Mouse (Mus musculus) large intestine, adult 2 months (tissue): ENCODE results near the gene Elfn1. TPM values are rescaled to one million over a fixed set of nuclear protein-coding genes. Genes with fewer than 3 reads are reported as not detected.

Experiments
- DNase-seq: peaks from one replicate; pipeline ENCODE4 v3.0.0-alpha.2; 2012; ENCODE audit warnings: low read depth, low spot score
- whole genome bisulfite sequencing: fragments of 180-500 bp; shearing (Covaris S2); methylation state at CpG from one replicate; pipeline ENCODE4 v1.1.7; 2018; 5-methylcytosine and 5-hydroxymethylcytosine counted together
- polyA plus RNA-seq: library from polyadenylated mRNA; depleted of rRNA; stranded (reverse); fragments of >200 nt; gene quantifications from 2 replicates; pipeline ENCODE4 v1.2.3, GENCODE M21; 2012; rRNA removed

Gene Elfn1
- 0.06 and 0.15 TPM in 2 replicates for polyA plus RNA-seq

DNA sequence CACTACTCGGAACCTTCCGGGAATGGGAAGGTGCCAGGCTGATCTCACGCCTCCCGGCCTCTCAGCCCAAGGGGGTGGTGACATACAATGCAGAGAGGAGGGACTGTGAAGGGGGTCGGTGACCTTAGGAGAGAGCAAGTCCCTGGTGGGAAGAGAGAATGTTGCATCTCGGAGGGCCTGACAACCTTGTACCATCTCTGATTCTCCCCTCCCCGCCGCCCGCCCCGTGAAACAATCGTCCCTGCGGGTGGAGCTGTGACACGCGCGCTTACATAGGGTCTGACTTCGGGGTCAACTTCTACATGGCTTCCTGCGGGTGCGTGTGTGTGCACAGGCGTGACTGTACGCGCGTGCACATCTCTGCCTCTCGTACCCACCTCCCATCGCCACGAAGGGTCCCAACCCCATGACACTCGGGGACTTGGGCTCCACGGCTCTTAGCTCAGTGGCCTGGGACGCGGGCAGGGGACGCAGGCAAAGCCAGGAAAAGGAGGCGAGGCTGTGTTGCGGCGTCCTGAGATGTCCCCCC, at the start of gene Elfn1:
TSS of gene Elfn1 (plus strand) at position 230 of the 529 bp plus-strand sequence.
- 1% methylated on average over 33 of the region's 33 CpGs for WGBS
- no peak for DNase-seq

GRCm38 (mm10) chr5:139860328-139861104, 47.2 kb upstream of the Elfn1 start:
- WGBS = 47% methylated on average over 15 of the region's 15 CpGs
- DNase-seq = no peak

DNA sequence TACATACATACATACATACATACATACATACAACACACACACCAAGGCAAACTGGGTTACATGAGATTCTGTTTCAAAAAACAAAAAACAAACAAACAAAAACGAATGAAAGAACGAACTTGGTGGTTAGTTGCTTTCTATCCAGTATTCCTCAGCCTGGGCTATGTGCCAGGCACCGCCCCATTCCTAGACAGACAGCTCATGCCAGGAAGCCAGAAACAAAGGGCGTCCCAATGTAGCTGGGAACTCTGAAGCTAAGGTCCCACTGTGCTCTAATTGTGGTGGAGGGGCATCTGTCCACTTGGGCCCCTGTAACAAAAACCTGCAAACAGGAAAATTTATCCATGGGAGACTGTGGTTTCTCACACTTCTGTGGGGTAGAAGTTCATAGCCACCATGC, 45.0 kb upstream of the Elfn1 start:
- 18% methylated on average over 4 of the region's 4 CpGs for WGBS
- no peak for DNase-seq

DNA sequence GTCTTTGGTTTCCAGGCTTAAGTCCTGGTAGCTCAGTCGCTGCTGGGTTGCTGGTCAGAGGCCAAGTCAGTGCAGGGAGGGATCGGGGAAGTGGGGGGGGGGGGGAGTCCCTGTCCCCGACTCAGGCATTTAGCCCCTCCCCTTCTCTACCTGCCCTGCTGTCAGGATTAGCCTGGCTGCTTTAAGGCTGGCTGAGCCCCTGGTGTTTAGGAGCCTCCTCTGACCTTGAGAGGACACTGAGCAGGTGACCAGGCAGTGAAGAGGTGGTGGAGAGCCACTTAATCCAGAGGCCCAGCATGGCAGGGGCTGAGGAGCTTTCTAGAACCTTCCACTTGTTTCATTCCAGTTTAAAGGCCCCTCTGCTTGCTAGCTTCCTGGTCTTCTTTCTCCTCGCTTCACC, 36.9 kb upstream of the Elfn1 start:
- 22% methylated on average over 3 of the region's 4 CpGs for WGBS
- no peak for DNase-seq

DNA sequence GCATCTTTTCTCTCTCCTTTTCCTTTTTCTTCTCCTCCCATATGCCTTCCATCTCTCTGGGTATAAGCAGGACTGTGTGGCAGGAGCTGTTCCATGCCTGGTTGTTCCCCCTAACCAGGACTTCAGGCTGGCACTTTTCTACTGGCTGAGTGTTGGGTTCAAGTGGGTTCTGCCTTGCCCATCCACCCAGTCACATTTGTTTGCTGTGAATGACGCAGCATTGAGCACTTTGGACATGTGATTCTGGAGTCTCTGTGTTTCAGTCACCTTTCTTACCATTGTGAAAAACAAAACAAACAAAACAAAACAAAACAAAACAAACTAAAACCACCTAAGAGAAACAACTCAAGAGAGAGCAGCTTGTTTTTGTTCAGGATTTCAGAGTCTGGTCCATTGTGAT, 36.2 kb upstream of the Elfn1 start:
- no peak for DNase-seq

DNA sequence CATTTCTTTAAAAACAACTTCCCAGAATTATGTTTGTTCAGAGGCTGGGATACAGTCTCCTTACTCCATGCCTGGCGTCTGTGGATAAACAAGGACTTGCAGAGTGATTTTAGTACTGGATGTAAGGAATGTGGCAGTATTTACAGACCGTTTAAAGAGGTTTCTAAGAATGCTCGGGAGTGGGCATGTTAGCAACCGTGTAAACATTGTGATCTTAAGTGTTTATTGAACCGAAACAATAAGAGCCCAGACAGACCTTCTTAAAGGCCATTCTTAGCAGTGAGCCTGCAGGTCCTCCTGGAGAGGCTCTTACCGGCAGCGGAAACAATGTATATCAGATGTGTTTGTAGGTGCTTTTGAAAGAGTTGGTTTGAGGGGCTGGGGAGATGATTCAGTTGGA, 30.2 kb upstream of the Elfn1 start:
- 25% methylated on average over 7 of the region's 7 CpGs for WGBS
- no peak for DNase-seq

More for the DNA sequence above, 36.2 kb upstream of the Elfn1 start:
- WGBS = 86% methylated on average over 1 of the region's 1 CpGs

DNA sequence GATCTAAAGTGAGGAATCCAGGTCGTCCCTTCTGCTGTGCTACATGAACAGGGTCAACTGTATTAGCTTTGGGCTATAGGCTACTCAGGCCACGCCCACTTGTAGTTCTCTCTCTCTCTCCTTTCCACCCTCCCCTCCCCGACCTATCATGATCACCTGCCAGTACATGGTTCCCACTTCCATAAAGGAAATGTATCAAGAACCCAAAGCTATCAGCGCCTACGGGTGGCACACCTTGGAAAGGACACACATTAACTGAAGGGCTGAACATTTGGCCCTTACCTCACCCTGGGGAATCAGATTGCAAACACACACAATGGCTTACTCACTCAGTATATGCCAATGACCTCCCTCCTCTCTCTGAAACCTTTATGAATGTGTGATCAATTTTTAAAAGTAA, 28.0 kb upstream of the Elfn1 start:
- no peak for DNase-seq
- 56% methylated on average over 5 of the region's 5 CpGs for WGBS

DNA sequence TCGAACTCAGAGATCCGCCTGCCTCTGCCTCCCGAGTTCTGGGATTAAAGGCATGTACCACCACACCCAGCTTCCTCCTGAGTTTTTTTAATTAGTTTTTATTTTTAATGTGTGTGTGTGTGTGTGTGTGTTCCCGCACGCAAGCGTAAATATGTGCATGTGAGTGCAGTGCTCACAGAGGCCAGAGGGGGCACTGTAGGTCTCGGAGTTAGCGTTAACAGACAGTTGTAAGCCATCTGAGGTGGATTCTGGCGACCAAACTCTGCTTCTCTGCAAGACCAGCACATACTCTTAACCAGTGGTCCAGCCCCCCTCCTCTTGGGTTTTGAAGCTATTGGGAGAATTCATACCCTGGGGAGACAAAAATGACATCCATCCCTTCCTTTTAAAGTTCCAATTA, 26.6 kb upstream of the Elfn1 start:
- 95% methylated on average over 9 of the region's 9 CpGs for WGBS

DNA sequence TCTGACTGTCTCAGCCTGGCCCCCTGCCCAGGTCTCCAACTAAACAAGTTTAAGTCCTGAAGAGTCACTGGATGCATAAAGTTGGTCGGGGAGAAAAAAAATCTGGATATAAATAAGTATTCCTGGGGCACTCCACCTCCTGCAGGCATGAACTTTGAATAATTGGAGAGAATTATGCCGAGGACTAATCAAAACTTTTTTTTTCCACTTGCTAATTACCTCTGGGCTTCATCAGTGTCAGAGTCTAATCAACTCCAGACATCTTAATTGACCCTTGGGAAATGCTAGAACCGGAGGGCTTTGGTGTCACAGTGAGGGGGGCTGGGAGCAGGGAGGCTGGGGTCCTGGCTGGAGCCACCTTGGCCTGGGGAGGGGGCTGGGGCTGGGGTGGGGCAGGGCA, 19.1 kb upstream of the Elfn1 start:
- WGBS = 21% methylated on average over 3 of the region's 3 CpGs

More for the DNA sequence above, 26.6 kb upstream of the Elfn1 start:
- DNase-seq = no peak

DNA sequence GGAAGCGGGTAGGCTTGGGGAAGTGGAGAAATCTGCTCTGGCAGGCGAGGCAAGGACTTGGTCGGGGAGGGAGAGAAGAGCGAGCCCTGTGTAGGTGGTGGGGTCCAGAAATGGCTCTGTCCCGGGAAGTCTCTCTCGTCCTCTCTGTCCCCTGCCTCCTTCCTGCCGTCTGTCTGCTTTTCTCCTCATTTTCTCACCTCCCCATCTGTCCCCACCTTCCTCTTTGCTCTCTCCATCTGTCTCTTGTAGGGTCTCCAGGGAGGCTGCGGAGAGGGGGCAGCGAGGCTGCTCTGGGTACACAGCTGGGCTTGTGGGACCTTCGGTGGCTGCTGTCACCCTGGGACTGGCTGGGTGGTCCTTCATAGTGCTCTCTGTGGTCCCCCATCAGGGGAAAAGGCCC, 18.4 kb upstream of the Elfn1 start:
- no peak for DNase-seq
- 61% methylated on average over 10 of the region's 10 CpGs for WGBS

More for the DNA sequence above, 19.1 kb upstream of the Elfn1 start:
- DNase-seq = no peak

DNA sequence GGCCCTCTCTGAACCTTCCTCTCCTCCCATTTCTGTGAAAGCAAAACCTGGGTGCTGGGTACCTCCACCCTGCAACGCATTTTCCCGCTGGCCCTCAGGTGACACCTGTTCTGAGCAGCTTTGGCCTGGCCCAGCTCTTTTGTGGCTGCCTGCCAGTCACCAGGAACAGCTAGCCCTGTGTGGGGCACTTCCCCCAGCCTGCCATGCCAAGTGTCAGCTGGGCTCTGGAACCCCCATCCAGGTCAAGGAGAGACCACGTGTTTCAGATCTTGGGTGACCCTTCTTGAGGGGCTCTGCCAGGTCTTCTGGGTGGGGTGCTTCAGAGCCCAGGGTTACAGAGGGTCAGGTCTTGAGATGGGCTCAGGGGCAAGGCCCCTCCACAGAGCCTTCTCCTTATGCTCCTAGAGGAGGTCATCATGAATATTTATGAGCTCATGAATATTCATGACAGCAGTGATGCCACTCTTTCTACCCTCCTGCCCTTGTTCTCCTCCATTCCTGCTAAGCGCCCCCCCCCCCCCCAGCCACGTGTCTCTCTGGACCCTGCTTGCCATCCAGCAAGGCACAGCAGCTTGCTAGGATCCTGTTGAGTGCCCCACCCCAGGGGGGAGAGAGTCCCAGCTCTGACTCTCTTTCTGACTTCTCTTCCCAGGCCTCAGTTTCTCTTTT, 15.3 kb upstream of the Elfn1 start:
- no peak for DNase-seq
- 29% methylated on average over 5 of the region's 5 CpGs for WGBS

GRCm38 (mm10) chr5:139892995-139893345, 14.8 kb upstream of the Elfn1 start:
- DNase-seq = no peak
- 26% methylated on average over 7 of the region's 7 CpGs for WGBS

DNA sequence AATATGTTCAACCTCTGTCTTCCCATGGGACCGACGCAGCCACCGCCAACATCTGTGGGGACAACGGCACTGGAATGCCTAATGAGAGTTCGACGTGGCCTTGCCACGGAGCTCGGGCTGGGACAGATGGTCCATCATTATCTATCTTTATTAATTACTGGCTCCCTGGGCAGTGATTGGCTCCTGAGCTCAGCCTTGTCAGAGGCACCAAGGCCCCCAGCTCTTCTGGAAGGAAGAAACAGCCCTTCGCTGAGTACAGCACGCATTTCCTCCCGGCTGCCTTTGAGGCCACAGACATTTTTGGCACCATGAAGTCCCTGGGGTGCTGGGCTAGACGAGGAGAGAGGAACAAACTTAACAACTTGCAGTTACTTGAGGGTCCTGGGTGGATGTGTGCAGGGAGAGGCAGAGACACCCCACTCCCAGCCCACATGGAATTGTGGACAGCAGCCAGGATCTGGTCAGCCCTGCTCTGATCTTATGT, 13.7 kb upstream of the Elfn1 start:
- no peak for DNase-seq
- 73% methylated on average over 12 of the region's 12 CpGs for WGBS

- 19% methylated on average over 7 of the region's 7 CpGs for WGBS
- no peak for DNase-seq
These were observed 8.7 kb upstream of the Elfn1 start for GRCm38 (mm10) chr5:139899044-139899443.

DNA sequence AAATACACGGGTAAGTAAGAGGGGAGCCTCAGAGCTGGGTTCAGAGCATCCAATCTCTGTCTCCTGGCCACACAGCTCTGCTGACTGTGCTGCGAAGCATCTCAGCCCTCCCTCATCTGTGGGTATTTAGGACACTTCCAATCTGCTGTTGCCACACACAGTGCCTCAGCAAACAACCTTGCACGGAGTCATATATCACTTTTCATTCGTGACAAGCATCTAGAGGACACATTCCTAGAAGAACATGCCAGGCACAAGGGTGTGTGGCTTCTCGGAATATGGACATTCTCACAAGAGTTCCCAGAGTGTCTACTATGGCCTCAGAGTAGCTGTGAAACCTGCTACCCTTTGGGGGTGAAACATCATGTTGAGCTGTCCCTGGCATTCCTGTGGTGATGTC, 2.6 kb upstream of the Elfn1 start:
- WGBS = 47% methylated on average over 5 of the region's 5 CpGs
- DNase-seq = no peak

GRCm38 (mm10) chr5:139906507-139906906, 1.2 kb upstream of the Elfn1 start:
- DNase-seq = no peak
- WGBS = 33% methylated on average over 9 of the region's 9 CpGs

DNA sequence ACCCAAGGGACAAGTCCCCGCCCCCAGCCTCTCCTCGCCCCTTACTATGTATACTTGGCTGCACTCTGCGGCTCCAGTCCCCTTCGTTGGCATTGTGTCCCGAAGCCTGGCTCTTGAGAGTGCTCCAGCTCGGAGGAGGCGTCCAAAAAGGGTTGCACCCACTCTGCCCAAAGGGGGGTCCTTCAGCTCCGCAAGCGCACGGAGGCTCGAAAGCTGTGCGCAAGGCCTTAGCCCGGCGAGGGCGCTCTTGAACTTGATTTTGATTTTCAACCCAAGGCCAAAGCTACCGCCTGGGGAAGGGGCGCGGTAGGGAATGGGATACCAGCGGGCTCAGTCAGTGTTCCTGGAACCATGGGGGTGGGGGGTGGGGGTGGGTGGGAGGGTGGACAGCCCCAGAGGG, 502 bp upstream of the Elfn1 start:
- WGBS = 2% methylated on average over 19 of the region's 19 CpGs
- DNase-seq = no peak

- WGBS = under 1% methylated on average over 77 of the region's 78 CpGs
- DNase-seq = no peak
These were observed 584 bp downstream of the Elfn1 start for GRCm38 (mm10) chr5:139908243-139908810.

DNA sequence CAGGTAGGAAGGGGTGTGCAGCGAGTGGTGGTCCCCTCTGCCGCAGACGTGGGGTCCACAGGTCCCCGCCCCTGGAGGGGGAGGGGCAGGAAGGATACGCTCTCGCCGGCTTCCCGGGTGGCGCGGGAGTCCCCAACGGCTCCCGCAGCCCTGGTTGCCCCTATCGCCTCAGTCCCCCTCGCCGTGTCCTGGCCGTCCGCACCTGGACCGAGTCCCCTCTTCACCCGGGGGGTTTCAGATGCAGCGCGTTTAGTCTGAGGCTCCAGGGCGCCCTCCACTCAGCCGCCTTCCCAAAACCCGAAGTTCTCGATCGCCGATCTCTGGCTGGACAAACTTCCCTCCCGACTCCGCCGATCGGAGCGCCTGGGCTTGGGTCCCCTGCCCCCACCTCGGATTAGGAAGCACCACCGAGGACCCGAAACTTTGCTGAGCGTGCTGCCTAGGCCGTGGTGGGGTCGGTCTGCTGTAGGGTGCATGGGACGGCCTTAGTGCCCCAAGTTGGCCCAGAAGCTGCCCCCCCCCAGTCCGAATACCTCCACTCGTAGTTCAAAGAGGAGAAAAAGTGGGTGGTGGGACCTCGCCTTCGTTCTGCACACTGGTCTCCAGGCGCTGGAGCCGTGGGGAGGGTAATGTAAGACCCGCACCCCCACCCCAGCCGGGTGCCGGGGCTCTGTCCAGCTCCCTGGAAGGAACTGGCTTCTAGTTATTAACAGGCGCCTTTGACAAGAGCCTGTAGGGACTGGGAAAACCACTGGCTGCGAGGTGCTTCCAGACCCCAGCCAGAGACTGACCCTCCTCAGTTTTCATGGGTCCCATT, 1.3 kb downstream of the Elfn1 start:
- WGBS = 1% methylated on average over 50 of the region's 50 CpGs
- DNase-seq = no peak
